Mouse (Mus musculus): ENCODE measurements around the gene Ppp4r1.

Ppp4r1 gene

DNA sequence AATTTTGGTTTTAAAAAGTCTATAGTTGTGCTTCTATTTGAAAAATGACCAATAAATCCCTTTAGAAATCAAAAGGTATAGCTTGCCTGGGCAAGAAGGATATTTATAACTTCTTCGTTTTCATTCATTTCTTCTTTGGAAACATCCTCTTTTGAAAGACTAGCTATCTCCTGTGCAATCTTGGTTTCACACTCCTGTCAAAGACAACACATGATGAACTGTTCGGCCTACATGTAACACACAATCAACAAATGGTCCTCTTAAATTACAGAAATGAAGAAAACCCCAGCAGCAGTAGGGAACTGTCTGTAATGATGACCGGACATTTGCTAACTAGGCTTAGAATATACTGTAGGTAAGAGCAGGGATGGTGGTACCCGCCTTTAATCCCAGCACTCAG lies 71.6 kb downstream of the Ppp4r1 start:
- no peak for DNase-seq (ENCODE audit: low spot score)

- no peak for DNase-seq (ENCODE audit: low spot score)
These were observed 75.2 kb downstream of the Ppp4r1 start for GRCm38 (mm10) chr17:65857617-65858016.

- no peak for DNase-seq (ENCODE audit: low spot score)
These were observed 80.2 kb downstream of the Ppp4r1 start for GRCm38 (mm10) chr17:65862579-65862978.

- no peak for DNase-seq (ENCODE audit: low spot score)
These were observed 81.5 kb downstream of the Ppp4r1 start for GRCm38 (mm10) chr17:65863830-65864229.

DNA sequence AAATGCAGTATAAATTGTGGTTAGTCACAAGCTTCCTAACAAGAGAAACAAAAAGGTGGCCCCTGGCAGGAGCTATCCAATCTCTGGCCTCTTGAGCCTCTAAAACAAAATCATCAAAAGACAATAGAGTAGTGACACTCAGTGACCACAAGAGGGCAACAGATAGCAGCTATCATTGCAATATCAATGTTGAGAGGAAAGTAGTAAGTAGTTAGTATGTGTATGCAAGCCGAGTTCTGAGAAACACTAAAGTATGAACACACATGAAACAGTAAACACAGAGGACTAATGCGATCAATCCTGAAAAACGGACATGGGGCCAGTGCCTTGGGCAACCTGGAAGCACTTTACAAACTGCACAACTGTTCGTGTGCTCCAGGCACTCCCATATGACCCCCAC lies 82.4 kb downstream of the Ppp4r1 start:
- DNase-seq (ENCODE audit: low spot score): no peak

DNA sequence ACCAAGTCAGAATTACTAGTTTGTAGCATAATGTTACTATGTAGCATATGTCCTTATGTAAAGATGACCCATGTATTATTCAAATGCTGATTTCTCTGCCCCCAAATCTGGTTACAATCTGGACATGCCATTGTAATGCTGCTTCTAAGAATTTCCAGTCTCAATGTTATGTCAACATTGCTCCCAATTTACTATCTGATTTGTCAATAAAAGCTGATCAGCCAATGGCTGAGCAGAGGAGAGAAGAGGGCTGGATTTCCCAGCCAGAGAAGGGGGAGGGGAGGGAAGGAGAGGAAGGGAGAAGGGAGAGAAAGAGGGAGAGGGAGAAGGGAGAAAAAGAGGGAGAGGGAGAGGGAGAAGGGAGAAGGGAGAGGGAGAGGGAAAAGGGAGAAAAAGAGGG lies 82.9 kb downstream of the Ppp4r1 start:
- no peak for DNase-seq (ENCODE audit: low spot score)

DNA sequence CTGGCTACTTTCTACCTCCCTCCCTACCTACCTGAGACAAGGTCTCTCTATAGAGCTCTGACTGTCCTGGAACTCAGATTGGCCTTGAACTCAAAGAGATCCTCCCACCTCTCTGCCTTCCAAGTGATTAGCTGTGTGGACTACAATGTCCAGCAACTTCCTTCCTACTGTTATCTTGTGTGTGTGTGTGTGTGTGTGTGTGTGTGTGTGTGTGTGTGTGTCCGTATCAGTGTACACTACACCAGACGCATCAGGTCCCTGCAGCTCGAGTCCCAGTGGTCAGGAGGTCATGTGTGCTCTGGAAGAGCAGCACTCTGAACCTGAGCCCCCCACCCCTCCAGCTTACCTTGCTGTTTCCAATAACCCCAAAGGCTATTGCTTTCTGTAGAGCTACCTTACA lies 83.8 kb downstream of the Ppp4r1 start:
- no peak for DNase-seq (ENCODE audit: low spot score)

GRCm38 (mm10) chr17:65867996-65868395 lies 85.6 kb downstream of the Ppp4r1 start:
- no peak for DNase-seq (ENCODE audit: low spot score)

GRCm38 (mm10) chr17:65869720-65870119 lies 87.3 kb downstream of the Ppp4r1 start:
- DNase-seq (ENCODE audit: low spot score): no peak

DNA sequence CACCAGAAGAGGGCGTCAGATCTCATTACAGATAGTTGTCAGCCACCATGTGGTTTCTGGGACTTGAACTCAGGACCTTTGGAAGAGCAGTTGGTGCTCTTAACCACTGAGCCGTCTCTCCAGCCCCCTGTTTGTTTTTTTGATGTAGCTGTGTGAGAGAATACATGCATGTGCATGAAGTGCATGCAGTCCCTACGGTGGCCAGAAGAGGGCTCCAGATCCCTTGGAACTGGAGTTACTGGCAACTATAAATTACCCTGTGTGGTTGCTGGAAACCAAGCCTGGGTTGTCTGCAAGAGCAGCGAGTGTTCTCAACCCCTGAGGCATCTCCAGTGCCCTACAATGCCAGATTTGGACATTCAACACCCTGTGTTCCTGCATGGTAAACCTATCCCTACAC lies 87.8 kb downstream of the Ppp4r1 start:
- DNase-seq (ENCODE audit: low spot score): peak; percentile 88

- no peak for DNase-seq (ENCODE audit: low spot score)
These were observed 89.3 kb downstream of the Ppp4r1 start for GRCm38 (mm10) chr17:65871641-65872041.

- no peak for DNase-seq (ENCODE audit: low spot score)
These were observed 89.7 kb downstream of the Ppp4r1 start for GRCm38 (mm10) chr17:65872051-65872450.

GRCm38 (mm10) chr17:65872652-65873051 lies 90.3 kb downstream of the Ppp4r1 start:
- no peak for DNase-seq (ENCODE audit: low spot score)

GRCm38 (mm10) chr17:65873156-65873555 lies 90.8 kb downstream of the Ppp4r1 start:
- no peak for DNase-seq (ENCODE audit: low spot score)

DNA sequence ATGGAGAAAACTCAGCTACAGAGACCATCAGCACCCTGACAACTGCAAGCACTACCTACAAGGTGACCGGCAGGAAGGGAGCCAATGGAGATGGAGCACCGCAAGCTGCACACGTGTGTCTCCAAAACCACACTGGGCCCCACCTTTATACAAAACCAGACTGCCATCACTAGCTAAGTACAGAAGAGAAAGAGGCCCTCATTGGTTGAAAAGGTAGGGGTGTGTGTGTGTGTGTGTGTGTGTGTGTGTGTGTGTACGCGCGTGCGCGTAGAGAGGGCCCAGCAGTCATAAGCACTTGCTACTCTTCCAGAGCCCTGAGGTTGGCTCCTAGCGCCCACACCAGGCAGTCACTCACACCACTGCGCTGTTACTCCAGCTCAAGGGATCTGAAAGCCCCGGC lies 91.5 kb downstream of the Ppp4r1 start:
- DNase-seq (ENCODE audit: low spot score): no peak

GRCm38 (mm10) chr17:65877026-65877425 lies 94.7 kb downstream of the Ppp4r1 start:
- DNase-seq (ENCODE audit: low spot score): no peak

DNA sequence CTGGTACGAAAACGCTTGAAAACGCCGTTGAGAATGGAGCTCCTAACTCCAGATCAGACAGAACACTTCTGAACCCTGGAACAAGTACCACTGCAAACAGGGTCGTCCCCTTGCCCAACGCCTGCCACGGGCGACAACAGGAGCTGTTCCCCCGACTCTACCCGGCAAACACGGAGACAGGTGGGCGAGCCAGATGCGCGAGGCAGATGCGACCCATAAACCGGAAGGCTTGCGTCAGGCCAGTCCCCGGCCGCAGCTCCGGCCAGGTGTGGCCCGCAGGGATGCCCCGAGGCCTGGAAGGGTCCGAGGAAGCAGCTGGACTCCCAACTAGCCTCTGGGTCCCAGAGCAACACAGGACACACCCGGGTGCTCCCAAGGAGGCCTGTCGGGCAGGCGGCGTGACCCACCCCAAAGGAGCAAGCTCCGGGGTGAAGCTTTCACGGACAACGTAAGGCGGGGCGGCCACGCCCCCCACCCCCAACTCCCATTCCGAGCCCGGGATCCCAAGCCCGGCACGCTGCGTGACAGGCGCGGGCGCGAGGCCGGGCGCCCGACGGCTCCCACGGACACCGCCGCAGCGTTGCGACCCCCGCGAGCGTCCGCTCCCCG lies 101.8 kb downstream of the Ppp4r1 start:
- DNase-seq (ENCODE audit: low spot score): peak; percentile 77

DNA sequence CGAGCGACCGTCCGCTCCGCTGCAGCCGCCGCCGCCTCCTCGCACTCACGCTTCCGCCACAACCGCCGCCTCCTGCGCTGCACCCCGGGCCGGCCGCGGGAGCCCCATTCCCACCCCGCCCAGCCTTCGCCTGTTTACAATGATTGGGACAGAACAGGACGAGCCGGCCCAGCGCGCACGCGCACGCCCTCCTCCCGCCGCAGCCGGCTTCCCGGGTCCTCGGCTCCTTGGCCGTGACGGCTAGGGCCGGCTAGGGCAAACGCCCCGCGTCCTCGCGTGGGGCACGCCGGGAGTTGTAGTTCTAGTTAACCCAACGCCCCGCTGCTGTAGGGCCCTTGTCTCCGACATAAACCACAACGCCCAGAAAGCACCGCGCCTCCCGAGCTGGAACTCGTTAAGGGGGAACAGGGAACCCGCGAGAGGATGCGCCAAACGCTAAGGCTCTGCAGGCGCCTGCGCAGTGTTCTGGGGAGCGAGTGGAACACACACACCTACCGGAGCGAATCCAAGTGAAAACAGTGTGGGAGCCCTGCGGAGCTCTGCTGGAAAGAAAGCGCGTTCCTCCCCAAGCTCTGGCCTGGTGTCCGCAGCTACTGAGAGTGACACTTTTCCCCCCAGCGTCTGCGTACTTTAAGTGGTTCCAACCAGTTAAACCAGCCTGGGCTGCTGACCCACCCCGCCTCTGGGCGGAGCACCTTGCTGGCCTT lies 102.5 kb downstream of the Ppp4r1 start:
- DNase-seq (ENCODE audit: low spot score): peak; percentile 98

DNA sequence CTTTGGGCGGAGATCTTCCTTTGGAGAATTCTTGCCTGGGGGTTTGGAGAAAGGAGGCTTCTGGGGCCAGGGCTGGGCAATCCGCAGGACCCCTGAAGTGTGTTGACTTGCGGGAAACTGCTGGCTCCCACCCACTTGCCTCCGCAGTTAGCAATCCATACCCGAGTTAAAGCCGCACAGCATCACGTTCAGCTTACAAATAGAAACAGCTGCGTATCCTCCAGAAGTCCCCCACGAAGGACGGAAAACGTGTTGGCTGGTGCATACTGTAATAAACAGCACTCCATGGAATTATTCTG lies 103.0 kb downstream of the Ppp4r1 start:
- DNase-seq (ENCODE audit: low spot score): no peak

- peak; percentile 53 for DNase-seq (ENCODE audit: low spot score)
These were observed 103.5 kb downstream of the Ppp4r1 start, which contains the start of gene Ralbp1 for GRCm38 (mm10) chr17:65885697-65886529. Gene Ralbp1, minus strand, starts transcription at chr17:65885798.

- DNase-seq (ENCODE audit: low spot score): no peak
These were observed 104.2 kb downstream of the Ppp4r1 start for GRCm38 (mm10) chr17:65886571-65886970.

DNA sequence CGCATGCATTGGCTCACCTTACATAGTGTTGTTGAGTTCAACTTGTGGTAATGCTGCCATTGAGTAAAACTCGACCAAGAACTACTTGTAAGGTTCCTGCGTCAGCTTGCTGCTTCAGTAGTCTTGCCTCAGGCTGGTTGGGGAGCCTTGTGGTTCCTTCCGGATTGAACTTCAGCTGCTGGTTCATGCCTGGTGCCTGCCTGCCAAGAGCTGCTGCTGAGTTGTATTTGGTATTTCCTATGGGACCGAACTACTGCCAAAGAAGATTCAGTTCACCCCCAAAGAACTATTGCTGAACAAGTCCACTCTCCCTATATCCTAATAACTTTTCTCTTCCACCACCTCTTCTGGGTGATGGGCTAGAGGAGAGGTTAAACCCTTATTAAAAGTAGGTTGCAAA lies 107.1 kb downstream of the Ppp4r1 start:
- DNase-seq (ENCODE audit: low spot score): no peak
